35 mouse cellular contexts compared by ENCODE assay signal in the genomic region with DNA sequence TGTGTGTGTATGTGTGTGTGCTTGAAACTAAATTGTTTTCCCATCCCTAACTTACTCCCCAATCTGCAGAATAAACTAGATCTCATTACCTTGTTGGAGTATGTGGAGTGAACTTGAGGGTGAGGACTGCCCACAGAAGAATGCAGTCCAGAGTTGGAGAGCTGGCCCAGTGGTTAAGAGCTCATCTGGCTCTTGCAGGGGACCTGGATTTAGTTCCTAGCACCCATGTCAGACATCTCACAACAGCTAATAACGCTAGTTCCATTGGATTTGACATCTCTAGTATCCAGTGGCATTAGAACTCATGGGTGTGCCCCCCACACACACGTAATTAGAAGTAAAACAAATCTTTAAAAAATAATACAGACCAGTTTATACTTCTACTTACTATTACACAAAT.
"Had no signal": no experiment of that assay in that cellular context is flagged by ENCODE, and none has a peak within 500 bp of the region (broad histone marks: within the 10 kb centered on the region; RNA-seq: fewer than 3 reads in every experiment).

No protein-coding gene starts in this region.

- H3K27ac ChIP-seq: heart, embryonic 10.5 days; heart, embryonic 13.5 days; heart, embryonic 15.5 days; hindbrain, embryonic 10.5 days; hindbrain, embryonic 12.5 days; hindbrain, embryonic 13.5 days; hindbrain, embryonic 14.5 days; hindbrain, embryonic 15.5 days; hindbrain, postnatal 0 days; intestine, embryonic 15.5 days; kidney, embryonic 15.5 days; kidney, postnatal 0 days; layer of hippocampus, adult 2 months had no signal

- H3K9ac ChIP-seq: heart, embryonic 12.5 days; heart, embryonic 13.5 days; heart, embryonic 15.5 days; hindbrain, embryonic 12.5 days; hindbrain, embryonic 13.5 days; hindbrain, embryonic 14.5 days; hindbrain, embryonic 15.5 days; intestine, embryonic 15.5 days; kidney, embryonic 15.5 days had no signal

- H3K4me3 ChIP-seq: heart, embryonic 10.5 days; heart, embryonic 12.5 days; heart, embryonic 13.5 days; heart, embryonic 15.5 days; hindbrain, embryonic 10.5 days; hindbrain, embryonic 12.5 days; hindbrain, embryonic 13.5 days; hindbrain, embryonic 15.5 days; intestine, embryonic 15.5 days; kidney, embryonic 15.5 days; layer of hippocampus, adult 2 months had no signal

- H3K4me2 ChIP-seq: heart, embryonic 11.5 days; heart, embryonic 12.5 days; heart, embryonic 13.5 days; heart, embryonic 15.5 days; hindbrain, embryonic 12.5 days; hindbrain, embryonic 13.5 days; hindbrain, embryonic 14.5 days; hindbrain, embryonic 15.5 days; intestine, embryonic 15.5 days; kidney, embryonic 15.5 days had no signal

- H3K36me3 ChIP-seq: heart, embryonic 12.5 days; heart, embryonic 13.5 days; heart, embryonic 15.5 days; hindbrain, embryonic 10.5 days; hindbrain, embryonic 12.5 days; hindbrain, embryonic 13.5 days; hindbrain, embryonic 15.5 days; intestine, embryonic 15.5 days; kidney, embryonic 15.5 days had no signal

- H3K4me1 ChIP-seq: heart, embryonic 15.5 days; intestine, embryonic 15.5 days had no signal

- H3K27me3 ChIP-seq: heart, embryonic 12.5 days; heart, embryonic 13.5 days; heart, embryonic 15.5 days; hindbrain, embryonic 12.5 days; hindbrain, embryonic 13.5 days; hindbrain, embryonic 15.5 days; intestine, embryonic 15.5 days; kidney, embryonic 15.5 days had no signal

- DNase-seq: heart, postnatal 10 days; heart, postnatal 14 days; heart, postnatal 36 days; heart, postnatal 4 days; kidney, adult 11 months; kidney, adult 18-20 months; kidney, adult 2 months; kidney, adult 8-10 months; kidney, adult 9 months; kidney, postnatal 10 days; kidney, postnatal 14 days; kidney, postnatal 25 days; kidney, postnatal 36 days; kidney, postnatal 4 days; layer of hippocampus, adult 9-11 months; layer of hippocampus, postnatal 36 days had no signal

- ATAC-seq: hindbrain, embryonic 16.5 days; hindbrain, postnatal 0 days; inflammation-experienced regulatory T-cells, adult 6 months; intestine, embryonic 15.5 days; intestine, embryonic 16.5 days; intestine, postnatal 0 days had no signal

- H3K9me3 ChIP-seq: heart, embryonic 10.5 days; heart, embryonic 12.5 days; heart, embryonic 13.5 days; heart, embryonic 15.5 days; hindbrain, embryonic 10.5 days; hindbrain, embryonic 12.5 days; hindbrain, embryonic 13.5 days; hindbrain, embryonic 15.5 days; intestine, embryonic 15.5 days; kidney, embryonic 15.5 days had no signal
